20 mouse cellular contexts compared by ENCODE assay signal in genomic region chr8:91575576-91575975, GRCm38 (mm10).
A peak's percentile ranks its signal among the peaks of the same experiment; 100 is the strongest.
DNase-seq lines count a peak whose midpoint lies in the region; ATAC-seq and TF ChIP-seq lines count a peak whose summit lies in the region.
"Had no signal": no experiment of that assay in that cellular context is flagged by ENCODE, and none has a peak within 500 bp of the region (broad histone marks: within the 10 kb centered on the region; RNA-seq: fewer than 3 reads in every experiment).

No protein-coding gene starts in this region.

- H3K9me3 ChIP-seq in kidney, embryonic 14.5 days (ENCODE audit: control insufficient read depth, low read length) = no peaks in the 10 kb centered on the region
- H3K9me3 ChIP-seq in neural tube, embryonic 13.5 days = no peaks in the 10 kb centered on the region
- no peaks in the 10 kb centered on the region for H3K9me3 ChIP-seq in liver, postnatal 0 days (ENCODE audit: low read length)
- H3K9me3 ChIP-seq: embryonic facial prominence, embryonic 15.5 days had no signal

- H3K27me3 ChIP-seq in kidney, embryonic 14.5 days (ENCODE audit: control insufficient read depth, insufficient read depth, low read length) = no peaks in the 10 kb centered on the region
- H3K27me3 ChIP-seq in neural tube, embryonic 13.5 days = peaks cover 21% of the 10 kb centered on the region
- H3K27me3 ChIP-seq in liver, postnatal 0 days (ENCODE audit: insufficient read depth, low read length) = no peaks in the 10 kb centered on the region

- H3K4me2 ChIP-seq in kidney, embryonic 14.5 days (replicated peaks; ENCODE audit: low read depth, low read length) = no peak overlapping the region
- H3K4me2 ChIP-seq in neural tube, embryonic 13.5 days = no peak overlapping the region
- H3K4me2 ChIP-seq in liver, postnatal 0 days (ENCODE audit: low read depth, low read length) = no peak overlapping the region
- H3K4me2 ChIP-seq: embryonic facial prominence, embryonic 15.5 days; liver, embryonic 11.5 days had no signal

- no peak overlapping the region for H3K27ac ChIP-seq in kidney, embryonic 14.5 days (ENCODE audit: low read depth, low read length)
- 0 out of 2 replicates have a peak overlapping the region, but pooled peaks have one; percentile 6 for H3K27ac ChIP-seq in neural tube, embryonic 13.5 days (replicated peaks)
- no peak overlapping the region for H3K27ac ChIP-seq in liver, postnatal 0 days (ENCODE audit: low read depth)
- H3K27ac ChIP-seq: embryonic facial prominence, embryonic 15.5 days had no signal

- H3K36me3 ChIP-seq in kidney, embryonic 14.5 days (ENCODE audit: control insufficient read depth, insufficient read depth, low read length) = no peaks in the 10 kb centered on the region
- no peaks in the 10 kb centered on the region for H3K36me3 ChIP-seq in neural tube, embryonic 13.5 days
- no peaks in the 10 kb centered on the region for H3K36me3 ChIP-seq in liver, postnatal 0 days (replicated peaks; ENCODE audit: insufficient read depth, low read length)
- H3K36me3 ChIP-seq: embryonic facial prominence, embryonic 15.5 days had no signal

- no peak for TF ChIP-seq EP300 in liver, postnatal 0 days (IDR thresholded peaks at IDR 0.05; ENCODE audit: low read depth)

- no peak overlapping the region for H3K4me3 ChIP-seq in kidney, embryonic 14.5 days (ENCODE audit: low read length)
- no peak overlapping the region for H3K4me3 ChIP-seq in neural tube, embryonic 13.5 days
- H3K4me3 ChIP-seq in liver, postnatal 0 days (ENCODE audit: low read depth, low read length) = no peak overlapping the region
- H3K4me3 ChIP-seq: embryonic facial prominence, embryonic 15.5 days; myocyte had no signal

- 0 out of 2 replicates have a peak, but pooled peaks have one; percentile 20 for ATAC-seq in kidney, embryonic 14.5 days (ENCODE audit: low FRiP score, low TSS enrichment)
- 0 out of 2 replicates have a peak, but pooled peaks have one; percentile 32 for ATAC-seq in neural tube, embryonic 13.5 days (ENCODE audit: low read depth)
- ATAC-seq in liver, postnatal 0 days = no peak

- DNase-seq in kidney, postnatal 25 days = no peak
- DNase-seq in R1 (ENCODE audit: low read depth, low spot score) = peak; percentile 71
- peak; percentile 49 for DNase-seq in embryo, embryonic 11 days
- DNase-seq in liver, postnatal 0 days = no peak
- no peak for DNase-seq in gastrocnemius, postnatal 4 days (ENCODE audit: low spot score in 2 of 2)
- DNase-seq: adrenal gland, adult 2 months; cerebellum, adult 2 months; cerebellum, postnatal 36 days; gastrocnemius, postnatal 10 days; kidney, adult 8-10 months; kidney, postnatal 36 days; lung, adult 2 months; retina, postnatal 1 day; right cerebral cortex, postnatal 4 days; thymus, postnatal 4 days had no signal

- no peak overlapping the region for H3K9ac ChIP-seq in kidney, embryonic 14.5 days (ENCODE audit: low read depth, low read length)
- H3K9ac ChIP-seq in neural tube, embryonic 13.5 days = no peak overlapping the region
- H3K9ac ChIP-seq in liver, postnatal 0 days (replicated peaks) = no peak overlapping the region
- H3K9ac ChIP-seq: embryonic facial prominence, embryonic 15.5 days had no signal

- 9% methylated on average over 3 of the region's 3 CpGs for WGBS in kidney, embryonic 14.5 days
- 5% methylated on average over 3 of the region's 3 CpGs for WGBS in neural tube, embryonic 13.5 days
- 65% methylated on average over 3 of the region's 3 CpGs for WGBS in liver, postnatal 0 days (ENCODE audit: insufficient replicate concordance)

- H3K4me1 ChIP-seq in kidney, embryonic 14.5 days (ENCODE audit: control insufficient read depth, insufficient read depth, low read length) = peaks cover 33% of the 10 kb centered on the region
- H3K4me1 ChIP-seq in neural tube, embryonic 13.5 days (replicated peaks) = peaks cover 34% of the 10 kb centered on the region
- H3K4me1 ChIP-seq in liver, postnatal 0 days (ENCODE audit: insufficient read depth) = no peaks in the 10 kb centered on the region

- TF ChIP-seq CTCF in liver, postnatal 0 days (IDR thresholded peaks at IDR 0.05; ENCODE audit: low read depth) = no peak

Comparison
In these comparisons a context has a peak if more than half of its experiments do, and no peak if none do; other contexts are left out.
1. DNase-seq: peak in R1 (single experiment) and embryo, embryonic 11 days (single experiment); none in kidney, postnatal 25 days (0 of 2), liver, postnatal 0 days (single experiment) and gastrocnemius, postnatal 4 days (0 of 2).